Mouse (Mus musculus): ENCODE measurements around the gene Gm19410.

The Gm19410 gene

GRCm38 (mm10) chr8:35765499-35766193 is at the start of gene Gm19410:
Gm19410 (plus strand) TSS chr8:35765790.
- DNase-seq (ENCODE audit: low spot score) = no peak

- DNase-seq (ENCODE audit: low spot score) = no peak
These were observed 34.8 kb upstream of the Gm19410 start for GRCm38 (mm10) chr8:35730776-35731175.

- no peak for DNase-seq (ENCODE audit: low spot score)
These were observed 30.2 kb upstream of the Gm19410 start for GRCm38 (mm10) chr8:35735438-35735837.

- no peak for DNase-seq (ENCODE audit: low spot score)
These were observed 9.4 kb upstream of the Gm19410 start for GRCm38 (mm10) chr8:35756202-35756601.

GRCm38 (mm10) chr8:35765020-35765419 is 570 bp upstream of the Gm19410 start:
- no peak for DNase-seq (ENCODE audit: low spot score)

GRCm38 (mm10) chr8:35773508-35773907 is 7.9 kb downstream of the Gm19410 start:
- no peak for DNase-seq (ENCODE audit: low spot score)

All from lung, postnatal 25 days (tissue).